ENCODE assay signal across 9 mouse cellular contexts in the genomic region with DNA sequence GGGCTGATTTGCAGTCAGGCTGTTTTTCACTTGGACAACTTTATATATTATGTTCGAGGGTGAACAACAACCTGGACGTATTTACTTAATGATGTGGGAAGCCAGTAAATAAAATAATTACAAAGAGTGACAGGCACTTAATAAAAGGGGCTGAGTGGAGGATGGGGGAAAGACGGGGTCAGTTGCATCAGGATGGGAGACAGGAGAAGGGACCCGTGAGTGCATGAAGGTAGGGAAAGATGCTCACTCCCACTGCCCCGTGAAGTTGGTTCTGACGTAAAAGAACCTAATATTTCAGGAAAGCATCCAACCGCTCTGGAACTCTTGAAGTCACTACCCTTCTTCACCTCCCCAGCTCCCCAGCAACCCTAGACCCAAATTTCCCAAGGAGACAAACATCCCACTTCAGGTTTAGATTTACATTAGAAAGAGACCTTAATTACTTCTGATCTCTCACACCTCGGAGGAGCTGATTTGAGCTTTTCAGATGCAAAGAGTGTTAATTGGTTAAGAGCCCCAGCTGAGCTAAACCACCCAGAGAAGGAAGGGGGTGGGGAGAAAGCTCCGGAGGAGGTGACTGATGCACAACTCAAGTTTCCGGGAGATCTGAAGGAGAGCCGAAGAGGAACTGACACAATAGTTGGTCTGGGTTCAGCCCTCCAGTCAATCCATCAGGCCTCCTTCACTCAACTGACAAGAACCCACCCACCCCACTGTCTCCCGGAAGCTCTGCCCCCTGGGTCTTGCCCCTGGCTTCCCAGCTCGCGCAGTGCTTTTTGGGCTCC.
DNase-seq lines count a peak whose midpoint lies in the region; ATAC-seq and TF ChIP-seq lines count a peak whose summit lies in the region.
"Had no signal": no experiment of that assay in that cellular context is flagged by ENCODE, and none has a peak within 500 bp of the region (broad histone marks: within the 10 kb centered on the region; RNA-seq: fewer than 3 reads in every experiment).

No protein-coding gene starts in this region.

- no peaks in the 10 kb centered on the region for H3K9me3 ChIP-seq in kidney, postnatal 0 days (replicated peaks; ENCODE audit: low read length)
- H3K9me3 ChIP-seq in forebrain, embryonic 10.5 days = no peaks in the 10 kb centered on the region
- no peaks in the 10 kb centered on the region for H3K9me3 ChIP-seq in liver, embryonic 11.5 days (ENCODE audit: control insufficient read depth, low read length)
- H3K9me3 ChIP-seq in stomach, postnatal 0 days (ENCODE audit: control insufficient read depth, low read length) = no peaks in the 10 kb centered on the region; the same call in 1 of the 2 replicates

- H3K9ac ChIP-seq in kidney, postnatal 0 days (ENCODE audit: low read depth, low read length) = no peak overlapping the region
- no peak overlapping the region for H3K9ac ChIP-seq in liver, embryonic 11.5 days (ENCODE audit: low read depth, low read length)
- H3K9ac ChIP-seq in stomach, postnatal 0 days (ENCODE audit: low read length) = no peak overlapping the region

- 8% methylated on average over 14 of the region's 14 CpGs for WGBS in kidney, postnatal 0 days
- whole genome bisulfite sequencing in forebrain, embryonic 10.5 days = 4% methylated on average over 14 of the region's 14 CpGs
- WGBS in liver, embryonic 11.5 days = 10% methylated on average over 14 of the region's 14 CpGs
- 22% methylated on average over 14 of the region's 14 CpGs for WGBS in stomach, postnatal 0 days

- no peak for TF ChIP-seq CTCF in kidney, postnatal 0 days (IDR thresholded peaks at IDR 0.05; ENCODE audit: low read depth)
- no peak for TF ChIP-seq CTCF in stomach, postnatal 0 days (IDR thresholded peaks at IDR 0.05; ENCODE audit: low read depth)

- peak overlapping the region; percentile 31 for H3K4me2 ChIP-seq in kidney, postnatal 0 days (ENCODE audit: low read length)
- H3K4me2 ChIP-seq in liver, embryonic 11.5 days = peak overlapping the region; percentile 21; the same call in 1 of the 2 replicates
- H3K4me2 ChIP-seq in stomach, postnatal 0 days (replicated peaks; ENCODE audit: low read depth) = 0 out of 2 replicates have a peak overlapping the region, but pooled peaks have one; percentile 14

- no peak for TF ChIP-seq EP300 in stomach, postnatal 0 days (optimal IDR thresholded peaks at IDR 0.05)

- H3K4me1 ChIP-seq in kidney, postnatal 0 days (replicated peaks; ENCODE audit: insufficient read depth, low read length) = no peaks in the 10 kb centered on the region
- peaks cover 37% of the 10 kb centered on the region for H3K4me1 ChIP-seq in forebrain, embryonic 10.5 days
- peaks cover 2% of the 10 kb centered on the region for H3K4me1 ChIP-seq in liver, embryonic 11.5 days (replicated peaks; ENCODE audit: control insufficient read depth, insufficient read depth, low read length)
- H3K4me1 ChIP-seq in stomach, postnatal 0 days (replicated peaks; ENCODE audit: control insufficient read depth, insufficient read depth) = no peaks in the 10 kb centered on the region

- no peaks in the 10 kb centered on the region for H3K27me3 ChIP-seq in kidney, postnatal 0 days (ENCODE audit: insufficient read depth, low read length)
- peaks cover 26% of the 10 kb centered on the region for H3K27me3 ChIP-seq in forebrain, embryonic 10.5 days (ENCODE audit: poor library complexity, severe bottlenecking)
- H3K27me3 ChIP-seq in liver, embryonic 11.5 days (replicated peaks; ENCODE audit: control insufficient read depth, insufficient read depth, low read length) = no peaks in the 10 kb centered on the region
- no peaks in the 10 kb centered on the region for H3K27me3 ChIP-seq in stomach, postnatal 0 days (ENCODE audit: control insufficient read depth, insufficient read depth, low read length)

- no peak overlapping the region for H3K27ac ChIP-seq in kidney, postnatal 0 days
- H3K27ac ChIP-seq in forebrain, embryonic 10.5 days = peak overlapping the region; percentile 80
- H3K27ac ChIP-seq in liver, embryonic 11.5 days (ENCODE audit: low read depth, low read length) = no peak overlapping the region
- no peak overlapping the region for H3K27ac ChIP-seq in stomach, postnatal 0 days (replicated peaks)

- H3K4me3 ChIP-seq in kidney, postnatal 0 days (replicated peaks; ENCODE audit: low read depth, low read length) = no peak overlapping the region
- H3K4me3 ChIP-seq in forebrain, embryonic 10.5 days = peak overlapping the region; percentile 35
- H3K4me3 ChIP-seq in liver, embryonic 11.5 days (ENCODE audit: low read depth, low read length) = no peak overlapping the region
- H3K4me3 ChIP-seq in stomach, postnatal 0 days (ENCODE audit: low read depth, low read length) = no peak overlapping the region

- H3K36me3 ChIP-seq in kidney, postnatal 0 days (ENCODE audit: insufficient read depth, low read length) = no peaks in the 10 kb centered on the region
- no peaks in the 10 kb centered on the region for H3K36me3 ChIP-seq in forebrain, embryonic 10.5 days (replicated peaks)
- no peaks in the 10 kb centered on the region for H3K36me3 ChIP-seq in liver, embryonic 11.5 days (ENCODE audit: control insufficient read depth, insufficient read depth, low read length)
- no peaks in the 10 kb centered on the region for H3K36me3 ChIP-seq in stomach, postnatal 0 days (ENCODE audit: control insufficient read depth, insufficient read depth, low read length)

- ATAC-seq in kidney, postnatal 0 days (replicated peaks; ENCODE audit: low FRiP score, low read depth) = peak; percentile 70
- ATAC-seq in liver, embryonic 11.5 days (replicated peaks; ENCODE audit: low FRiP score) = no peak; the same call in 1 of the 2 replicates
- no peak for ATAC-seq in stomach, postnatal 0 days (ENCODE audit: low FRiP score, low TSS enrichment)

- DNase-seq in kidney, postnatal 0 days (ENCODE audit: low spot score) = peak; percentile 89
- DNase-seq in kidney, postnatal 10 days = no peak
- DNase-seq in forebrain, embryonic 10.5 days (ENCODE audit: extremely low spot score, low spot score) = peak; percentile 60
- DNase-seq in liver, embryonic 11.5 days (ENCODE audit: low spot score) = peak; percentile 37
- no peak for DNase-seq in stomach, postnatal 0 days (ENCODE audit: low spot score)
- DNase-seq in adrenal gland, adult 8-10 months = no peak
- DNase-seq in cerebellum, adult 11-12 months = no peak
- DNase-seq in c-Kit-positive CD71-positive TER-119-positive erythroid progenitor cells, embryonic 14.5 days (ENCODE audit: low spot score) = no peak
- DNase-seq: heart, postnatal 10 days had no signal

Comparison
In these comparisons a context has a peak if more than half of its experiments do, and no peak if none do; other contexts are left out.
1. DNase-seq: peak in kidney, postnatal 0 days (single experiment), forebrain, embryonic 10.5 days (single experiment) and liver, embryonic 11.5 days (single experiment); none in kidney, postnatal 10 days (single experiment), stomach, postnatal 0 days (single experiment), adrenal gland, adult 8-10 months (single experiment), cerebellum, adult 11-12 months (single experiment) and c-Kit-positive CD71-positive TER-119-positive erythroid progenitor cells, embryonic 14.5 days (single experiment).
2. Peak in every context shown above with its lines, with median percentiles within 50 percentile points of each other: H3K4me2 ChIP-seq.